Mouse (Mus musculus): ENCODE data around the gene Ghrh.

Gene Ghrh

GRCm38 (mm10) chr2:157353183-157353582 lies 5.9 kb upstream of the Ghrh start:
- no peak for ATAC-seq (ENCODE audit: insufficient number of reproducible peaks, low FRiP score, low TSS enrichment)

GRCm38 (mm10) chr2:157349121-157349778 lies 1.9 kb upstream of the Ghrh start:
- no peak for ATAC-seq (ENCODE audit: insufficient number of reproducible peaks, low FRiP score, low TSS enrichment)

GRCm38 (mm10) chr2:157343337-157343736 lies 4.0 kb downstream of the Ghrh start:
- no peak for ATAC-seq (ENCODE audit: insufficient number of reproducible peaks, low FRiP score, low TSS enrichment)

- ATAC-seq (ENCODE audit: insufficient number of reproducible peaks, low FRiP score, low TSS enrichment), result no peak
These were observed 4.9 kb downstream of the Ghrh start for GRCm38 (mm10) chr2:157342328-157342926.

GRCm38 (mm10) chr2:157341554-157342270 lies 5.6 kb downstream of the Ghrh start:
- no peak for ATAC-seq (ENCODE audit: insufficient number of reproducible peaks, low FRiP score, low TSS enrichment)

GRCm38 (mm10) chr2:157340221-157340741 lies 7.0 kb downstream of the Ghrh start:
- no peak for ATAC-seq (ENCODE audit: insufficient number of reproducible peaks, low FRiP score, low TSS enrichment)

GRCm38 (mm10) chr2:157339532-157339931 lies 7.8 kb downstream of the Ghrh start:
- ATAC-seq (ENCODE audit: insufficient number of reproducible peaks, low FRiP score, low TSS enrichment), result no peak

- ATAC-seq (ENCODE audit: insufficient number of reproducible peaks, low FRiP score, low TSS enrichment), result no peak
These were observed 8.6 kb downstream of the Ghrh start for GRCm38 (mm10) chr2:157338663-157339062.

- no peak for ATAC-seq (ENCODE audit: insufficient number of reproducible peaks, low FRiP score, low TSS enrichment)
These were observed 15.2 kb downstream of the Ghrh start for GRCm38 (mm10) chr2:157332059-157332458.

GRCm38 (mm10) chr2:157328570-157328969 lies 18.7 kb downstream of the Ghrh start:
- ATAC-seq (ENCODE audit: insufficient number of reproducible peaks, low FRiP score, low TSS enrichment), result no peak

- no peak for ATAC-seq (ENCODE audit: insufficient number of reproducible peaks, low FRiP score, low TSS enrichment)
These were observed 19.2 kb downstream of the Ghrh start for GRCm38 (mm10) chr2:157328106-157328505.

GRCm38 (mm10) chr2:157325238-157325637 lies 22.1 kb downstream of the Ghrh start:
- no peak for ATAC-seq (ENCODE audit: insufficient number of reproducible peaks, low FRiP score, low TSS enrichment)

- no peak for ATAC-seq (ENCODE audit: insufficient number of reproducible peaks, low FRiP score, low TSS enrichment)
These were observed 25.1 kb downstream of the Ghrh start for GRCm38 (mm10) chr2:157322029-157322766.

GRCm38 (mm10) chr2:157320886-157321285 lies 26.4 kb downstream of the Ghrh start:
- ATAC-seq (ENCODE audit: insufficient number of reproducible peaks, low FRiP score, low TSS enrichment), result no peak

GRCm38 (mm10) chr2:157320135-157320534 lies 27.2 kb downstream of the Ghrh start:
- no peak for ATAC-seq (ENCODE audit: insufficient number of reproducible peaks, low FRiP score, low TSS enrichment)

GRCm38 (mm10) chr2:157317220-157317619 lies 30.1 kb downstream of the Ghrh start:
- no peak for ATAC-seq (ENCODE audit: insufficient number of reproducible peaks, low FRiP score, low TSS enrichment)

- no peak for ATAC-seq (ENCODE audit: insufficient number of reproducible peaks, low FRiP score, low TSS enrichment)
These were observed 30.9 kb downstream of the Ghrh start for GRCm38 (mm10) chr2:157316358-157316933.

GRCm38 (mm10) chr2:157315486-157315885 lies 31.8 kb downstream of the Ghrh start:
- ATAC-seq (ENCODE audit: insufficient number of reproducible peaks, low FRiP score, low TSS enrichment), result no peak

- ATAC-seq (ENCODE audit: insufficient number of reproducible peaks, low FRiP score, low TSS enrichment), result no peak
These were observed 33.0 kb downstream of the Ghrh start for GRCm38 (mm10) chr2:157314310-157314709.

- ATAC-seq (ENCODE audit: insufficient number of reproducible peaks, low FRiP score, low TSS enrichment), result no peak
These were observed 33.6 kb downstream of the Ghrh start for GRCm38 (mm10) chr2:157313718-157314117.
